Mouse (Mus musculus) intestine, embryonic 15.5 days (tissue): ENCODE data around the gene Hnrnpab. TPM values are rescaled to one million over a fixed set of nuclear protein-coding genes. Genes with fewer than 3 reads are reported as not detected.
"Not testable (repeated sequence)": the region's sequence is repeated elsewhere in the genome, so short reads cannot be mapped to it uniquely, and the experiment has no call there.

ENCODE experiments used
- ATAC-seq: fragments of 200-750 bp; cut with Nextera tagmentation; 2 replicates; pipeline ENCODE4 v1.8.0; 2017; ENCODE audit warnings: moderate TSS enrichment, moderate library complexity
- H3K27ac ChIP-seq: fragments of 300-500 bp; sonication (generic); 2 replicates; pipeline ENCODE4 v1.5.1; 2015; ENCODE audit warnings: mild to moderate bottlenecking, inconsistent platforms
- H3K27me3 ChIP-seq: fragments of 300-500 bp; sonication (generic); replicated peaks from 2 replicates; pipeline ENCODE4 v1.6.1; 2015; ENCODE audit warnings: inconsistent platforms
- H3K36me3 ChIP-seq: fragments of 300-500 bp; sonication (generic); 2 replicates; pipeline ENCODE4 v1.6.1; 2015; ENCODE audit warnings: inconsistent platforms
- H3K4me1 ChIP-seq: fragments of 300-500 bp; sonication (generic); replicated peaks from 2 replicates; pipeline ENCODE4 v1.6.1; 2015; ENCODE audit warnings: inconsistent platforms
- H3K4me2 ChIP-seq: fragments of 300-500 bp; sonication (generic); replicated peaks from 2 replicates; pipeline ENCODE4 v1.6.1; 2015; ENCODE audit warnings: mild to moderate bottlenecking, inconsistent platforms
- H3K4me3 ChIP-seq: fragments of 300-500 bp; sonication (generic); replicated peaks from 2 replicates; pipeline ENCODE4 v1.5.1; 2015; ENCODE audit warnings: inconsistent platforms
- H3K9ac ChIP-seq: fragments of 300-500 bp; sonication (generic); 2 replicates; pipeline ENCODE4 v1.6.1; 2015; ENCODE audit warnings: inconsistent platforms
- H3K9me3 ChIP-seq: fragments of 300-500 bp; sonication (generic); 2 replicates; pipeline ENCODE4 v1.6.1; 2016; ENCODE audit warnings: inconsistent platforms
- WGBS: fragments of 180-500 bp; shearing (Covaris S2); methylation state at CpG from one replicate; pipeline ENCODE4 v1.1.7; 2015; 5-methylcytosine and 5-hydroxymethylcytosine counted together
- polyA plus RNA-seq: library from polyadenylated mRNA; unstranded; fragments of >200 nt; fragmentation: Nextera tagmentation; extraction: Ambion mirVana; gene quantifications from 2 replicates; pipeline ENCODE4 v1.2.1, GENCODE M21; 2015

The Hnrnpab gene
- polyA plus RNA-seq, 1 experiment from 2014 or later = 414 TPM

DNA sequence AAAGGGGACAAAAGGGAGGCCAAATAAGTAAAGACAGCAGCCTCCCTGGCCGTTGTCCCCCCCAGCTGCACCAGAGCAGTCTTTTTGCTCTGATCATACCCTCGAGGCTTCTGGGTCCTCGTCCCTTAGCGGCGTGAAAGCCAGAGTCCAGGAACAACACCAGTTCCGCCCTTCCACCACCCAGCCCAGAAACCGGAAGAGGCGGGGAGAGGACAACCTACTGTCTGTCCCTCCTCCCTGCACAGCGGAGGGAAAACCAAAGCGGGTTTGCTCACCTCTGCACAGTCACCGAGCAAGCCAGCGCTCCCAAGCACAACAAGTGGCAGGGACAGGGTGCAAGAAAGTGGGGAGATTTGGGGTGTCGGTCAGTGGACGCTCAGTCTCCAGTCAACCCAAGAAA lies 9.0 kb upstream of the Hnrnpab start:
- WGBS = 1% methylated on average over 14 of the region's 14 CpGs
- H3K9ac ChIP-seq = peak overlapping the region; percentile 40
- H3K4me2 ChIP-seq = peak overlapping the region; percentile 67
- peak; percentile 86 for ATAC-seq
- peaks cover 13% of the 10 kb centered on the region for H3K4me1 ChIP-seq
- H3K36me3 ChIP-seq = no peaks in the 10 kb centered on the region
- no peaks in the 10 kb centered on the region for H3K27me3 ChIP-seq
- peak overlapping the region; percentile 29 for H3K4me3 ChIP-seq
- H3K27ac ChIP-seq = peak overlapping the region; percentile 85
- H3K9me3 ChIP-seq = no peaks in the 10 kb centered on the region

DNA sequence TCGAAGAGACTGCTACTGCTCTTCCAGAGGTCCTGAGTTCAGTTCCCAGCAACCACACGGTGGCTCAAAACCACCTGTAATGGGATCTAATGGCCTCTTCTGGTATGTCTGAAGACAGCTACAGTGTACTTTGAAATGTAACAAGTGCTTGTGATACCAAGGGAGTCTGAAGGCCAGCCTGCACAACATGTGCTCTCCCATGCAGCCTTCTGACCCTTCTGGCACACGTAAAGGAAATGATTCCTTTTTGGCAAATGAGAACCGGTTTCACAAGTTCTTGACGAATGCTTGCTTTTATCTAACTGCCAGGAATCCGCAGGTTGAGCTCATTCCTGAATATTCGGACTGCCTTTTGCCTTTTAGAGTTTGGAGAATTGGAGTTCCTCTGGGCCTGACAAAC lies 8.5 kb upstream of the Hnrnpab start:
- peak overlapping the region; percentile 29 for H3K4me3 ChIP-seq
- no peaks in the 10 kb centered on the region for H3K27me3 ChIP-seq
- peak overlapping the region; percentile 85 for H3K27ac ChIP-seq
- peak overlapping the region; percentile 67 for H3K4me2 ChIP-seq
- H3K4me1 ChIP-seq = peaks cover 9% of the 10 kb centered on the region
- H3K9ac ChIP-seq = peak overlapping the region; percentile 40
- peak; percentile 61 for ATAC-seq
- H3K9me3 ChIP-seq = no peaks in the 10 kb centered on the region
- 24% methylated on average over 7 of the region's 7 CpGs for WGBS
- H3K36me3 ChIP-seq = no peaks in the 10 kb centered on the region

- no peaks in the 10 kb centered on the region for H3K36me3 ChIP-seq
- no peak overlapping the region for H3K4me3 ChIP-seq
- H3K9ac ChIP-seq = no peak overlapping the region
- 75% methylated on average over 8 of the region's 8 CpGs for WGBS
- H3K4me1 ChIP-seq = peaks cover 13% of the 10 kb centered on the region
- no peaks in the 10 kb centered on the region for H3K9me3 ChIP-seq
- H3K27ac ChIP-seq = peak overlapping the region; percentile 85; the same call in 1 of the 2 replicates
- no peak overlapping the region for H3K4me2 ChIP-seq
- no peak for ATAC-seq
- H3K27me3 ChIP-seq = no peaks in the 10 kb centered on the region
Measured at GRCm38 (mm10) chr11:51614256-51614655, 7.6 kb upstream of the Hnrnpab start.

DNA sequence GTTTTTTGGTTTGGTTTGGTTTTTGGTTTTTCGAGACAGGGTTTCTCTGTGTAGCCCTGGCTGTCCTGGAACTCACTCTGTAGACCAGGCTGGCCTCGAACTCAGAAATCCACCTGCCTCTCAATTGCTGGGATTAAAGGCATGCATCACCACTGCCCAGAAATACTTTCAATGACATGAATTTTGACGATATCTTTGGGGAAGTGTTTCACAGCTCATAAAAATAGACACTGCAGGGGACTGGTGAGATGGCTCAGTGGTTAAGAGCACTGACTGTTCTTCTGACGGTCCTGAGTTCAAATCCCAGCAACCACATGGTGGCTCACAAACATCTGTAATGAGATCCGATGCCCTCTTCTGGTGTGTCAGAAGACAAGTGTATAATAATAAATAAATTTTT lies 3.3 kb upstream of the Hnrnpab start:
- 76% methylated on average over 5 of the region's 5 CpGs for WGBS
- H3K36me3 ChIP-seq, H3K9ac ChIP-seq, H3K4me3 ChIP-seq, H3K27me3 ChIP-seq, H3K27ac ChIP-seq, H3K9me3 ChIP-seq, ATAC-seq, H3K4me2 ChIP-seq: not testable (repeated sequence)
- H3K4me1 ChIP-seq = peaks cover 16% of the 10 kb centered on the region

- WGBS = 73% methylated on average over 3 of the region's 3 CpGs
- no peak overlapping the region for H3K4me2 ChIP-seq
- no peak for ATAC-seq
Measured at GRCm38 (mm10) chr11:51609266-51609909, 2.7 kb upstream of the Hnrnpab start.

DNA sequence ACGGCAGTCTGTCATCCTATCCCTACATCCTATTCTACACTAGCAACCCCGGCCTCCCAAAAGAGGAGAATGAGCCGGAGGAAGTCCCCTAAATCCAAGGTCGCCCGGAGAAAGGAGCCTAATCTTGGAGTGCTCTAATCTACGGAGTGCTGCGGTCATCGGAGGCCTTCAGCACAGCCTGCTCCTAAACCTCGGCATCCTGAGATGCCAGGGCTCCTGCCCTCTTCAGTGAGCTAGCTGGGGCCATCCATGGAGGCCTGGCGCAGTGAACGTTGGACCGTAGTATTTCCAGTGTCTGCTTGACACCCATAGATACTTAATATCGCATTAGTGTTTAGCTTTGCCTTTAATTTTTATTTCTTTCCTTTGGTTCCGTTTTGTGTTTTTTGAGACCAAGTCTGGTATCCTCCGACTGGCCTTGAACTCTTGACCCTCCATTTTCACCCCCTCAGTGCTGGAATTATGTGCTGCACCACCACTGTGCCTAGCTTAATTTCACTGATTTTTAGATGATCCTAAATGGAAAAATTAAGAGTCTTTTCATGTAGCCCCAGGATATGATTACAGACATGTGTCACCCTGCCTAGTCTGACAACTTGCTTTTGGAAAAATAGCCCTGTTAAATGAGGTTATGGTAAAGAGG lies 570 bp upstream of the Hnrnpab start:
- H3K9me3 ChIP-seq = no peaks in the 10 kb centered on the region
- ATAC-seq = peak; percentile 55
- peaks cover 24% of the 10 kb centered on the region for H3K36me3 ChIP-seq
- peak overlapping the region; percentile 64 for H3K4me2 ChIP-seq
- H3K4me1 ChIP-seq = peaks cover 18% of the 10 kb centered on the region
- WGBS = 6% methylated on average over 15 of the region's 15 CpGs
- peak overlapping the region; percentile 77 for H3K27ac ChIP-seq
- peak overlapping the region; percentile 56 for H3K9ac ChIP-seq
- H3K27me3 ChIP-seq = no peaks in the 10 kb centered on the region
- peak overlapping the region; percentile 95 for H3K4me3 ChIP-seq

More at GRCm38 (mm10) chr11:51609266-51609909, 2.7 kb upstream of the Hnrnpab start:
- H3K9ac ChIP-seq = no peak overlapping the region
- H3K36me3 ChIP-seq = peaks cover 4% of the 10 kb centered on the region
- H3K4me1 ChIP-seq = peaks cover 14% of the 10 kb centered on the region
- no peak overlapping the region for H3K4me3 ChIP-seq
- H3K27ac ChIP-seq = no peak overlapping the region
- no peaks in the 10 kb centered on the region for H3K9me3 ChIP-seq
- no peaks in the 10 kb centered on the region for H3K27me3 ChIP-seq

DNA sequence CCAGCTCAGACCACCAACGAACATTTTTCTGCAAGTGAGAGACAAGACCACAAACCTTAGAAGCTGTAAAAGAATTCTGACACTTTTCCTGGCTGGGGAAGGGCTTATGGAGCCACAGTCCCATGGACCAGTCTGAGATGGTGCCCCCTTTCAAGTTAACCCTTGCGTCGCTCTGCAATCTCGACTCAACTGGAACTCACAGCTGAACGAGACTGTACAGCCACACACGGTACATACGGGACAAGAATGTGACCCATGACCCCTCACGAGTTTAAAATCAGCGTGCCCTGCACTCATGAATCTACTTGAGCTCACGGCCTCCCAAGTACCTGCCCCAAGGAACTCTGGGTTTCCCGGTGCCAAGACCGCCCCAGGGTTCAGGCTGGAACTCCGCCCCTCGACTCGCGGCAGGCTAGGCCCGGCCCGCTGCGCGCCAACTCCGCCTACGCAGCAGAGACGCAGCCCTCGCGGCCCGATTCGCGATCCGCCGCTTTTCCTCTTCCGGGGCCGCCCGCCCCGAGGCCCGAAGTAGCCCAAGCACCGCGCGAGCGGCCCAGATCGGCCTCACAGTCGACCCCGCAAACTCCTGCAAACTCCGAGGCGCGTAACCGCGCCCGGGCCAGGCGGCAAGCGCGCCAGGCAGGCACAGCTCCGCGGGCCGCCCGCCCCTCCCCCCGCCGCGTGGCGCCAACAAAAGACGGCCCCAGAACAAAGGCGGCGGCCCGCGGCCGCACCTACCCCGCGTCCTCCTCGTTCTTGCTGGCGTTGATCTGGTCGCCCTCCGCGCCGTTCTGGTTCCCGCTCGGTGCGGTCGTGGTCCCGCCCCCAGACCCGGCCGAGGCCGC lies 823 bp downstream of the Hnrnpab start:
- H3K27ac ChIP-seq = peak overlapping the region; percentile 92
- no peaks in the 10 kb centered on the region for H3K9me3 ChIP-seq
- H3K27me3 ChIP-seq = no peaks in the 10 kb centered on the region
- H3K36me3 ChIP-seq = peaks cover 38% of the 10 kb centered on the region
- H3K4me1 ChIP-seq = peaks cover 25% of the 10 kb centered on the region
- WGBS = under 1% methylated on average over 81 of the region's 81 CpGs
- ATAC-seq = peak; percentile 82
- peak overlapping the region; percentile 95 for H3K4me3 ChIP-seq
- H3K4me2 ChIP-seq = peak overlapping the region; percentile 72
- peak overlapping the region; percentile 99 for H3K9ac ChIP-seq

GRCm38 (mm10) chr11:51602253-51602652 lies 4.4 kb downstream of the Hnrnpab start:
- H3K27ac ChIP-seq = no peak overlapping the region
- H3K4me1 ChIP-seq = peaks cover 18% of the 10 kb centered on the region
- peaks cover 67% of the 10 kb centered on the region for H3K36me3 ChIP-seq
- no peak overlapping the region for H3K4me3 ChIP-seq
- no peak overlapping the region for H3K4me2 ChIP-seq
- no peaks in the 10 kb centered on the region for H3K9me3 ChIP-seq
- no peaks in the 10 kb centered on the region for H3K27me3 ChIP-seq
- H3K9ac ChIP-seq = no peak overlapping the region
- WGBS = 93% methylated on average over 3 of the region's 3 CpGs
- ATAC-seq = no peak

DNA sequence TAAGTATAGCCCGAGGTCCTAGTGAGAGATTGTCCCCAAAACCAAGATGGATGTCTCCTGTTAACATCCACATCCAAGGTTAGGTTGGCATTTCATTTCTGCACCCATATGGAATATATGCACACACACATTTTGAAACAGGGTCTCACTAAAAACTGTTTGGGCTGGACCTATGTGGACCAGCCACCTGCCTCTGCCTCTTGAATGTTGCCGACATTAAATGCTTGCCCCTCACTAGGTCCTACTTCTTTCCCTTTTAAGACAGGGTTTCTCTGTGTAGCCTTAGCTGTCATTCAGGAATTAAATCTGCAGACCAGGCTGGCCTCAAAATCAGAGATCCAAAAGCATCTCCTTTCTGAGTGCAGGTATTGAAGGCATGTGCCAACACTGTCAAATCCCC lies 9.1 kb downstream of the Hnrnpab start:
- Histone ChIP-seq H3K36me3 (peaks cover 80% of the 10 kb centered on the region), H3K4me3 (no peak overlapping the region), H3K4me2 (no peak overlapping the region), H3K9ac (no peak overlapping the region), H3K27ac (no peak overlapping the region), H3K9me3 (no peaks in the 10 kb centered on the region), H3K27me3 (no peaks in the 10 kb centered on the region), H3K4me1 (peaks cover 9% of the 10 kb centered on the region; the same call in 1 of the 2 replicates)
- no peak for ATAC-seq
- 83% methylated on average over 2 of the region's 2 CpGs for whole genome bisulfite sequencing

- Histone ChIP-seq H3K9me3 (no peaks in the 10 kb centered on the region), H3K9ac (no peak overlapping the region), H3K4me3 (no peak overlapping the region), H3K4me2 (no peak overlapping the region), H3K27ac (no peak overlapping the region), H3K4me1 (0 out of 2 replicates have a peak, but pooled peaks cover 3% of the 10 kb centered on the region), H3K36me3 (peaks cover 68% of the 10 kb centered on the region), H3K27me3 (no peaks in the 10 kb centered on the region)
- ATAC-seq = no peak
- 91% methylated on average over 1 of the region's 1 CpGs for WGBS
Measured at GRCm38 (mm10) chr11:51595459-51596083, 11.1 kb downstream of the Hnrnpab start.

GRCm38 (mm10) chr11:51594715-51595350 lies 11.8 kb downstream of the Hnrnpab start:
- H3K27ac ChIP-seq = no peak overlapping the region
- H3K4me1 ChIP-seq = 0 out of 2 replicates have a peak, but pooled peaks cover 3% of the 10 kb centered on the region
- no peaks in the 10 kb centered on the region for H3K9me3 ChIP-seq
- no peak overlapping the region for H3K4me3 ChIP-seq
- ATAC-seq = 0 out of 2 replicates have a peak, but pooled peaks have one; percentile 19
- H3K4me2 ChIP-seq = no peak overlapping the region
- H3K36me3 ChIP-seq = peaks cover 67% of the 10 kb centered on the region
- no peak overlapping the region for H3K9ac ChIP-seq
- no peaks in the 10 kb centered on the region for H3K27me3 ChIP-seq
- WGBS = 58% methylated on average over 3 of the region's 3 CpGs
